Mouse (Mus musculus): ENCODE data around the gene Gm6367. TPM values are rescaled to one million over a fixed set of nuclear protein-coding genes. Genes with fewer than 3 reads are reported as not detected.

Gene Gm6367
- polyA plus RNA-seq (2015; fragmentation: Illumina TruSeq; extraction: RNeasy Lipid Tissue Mini Kit (QIAGEN cat#74804); ENCODE audit: low read depth, low replicate concordance), result not detected

DNA sequence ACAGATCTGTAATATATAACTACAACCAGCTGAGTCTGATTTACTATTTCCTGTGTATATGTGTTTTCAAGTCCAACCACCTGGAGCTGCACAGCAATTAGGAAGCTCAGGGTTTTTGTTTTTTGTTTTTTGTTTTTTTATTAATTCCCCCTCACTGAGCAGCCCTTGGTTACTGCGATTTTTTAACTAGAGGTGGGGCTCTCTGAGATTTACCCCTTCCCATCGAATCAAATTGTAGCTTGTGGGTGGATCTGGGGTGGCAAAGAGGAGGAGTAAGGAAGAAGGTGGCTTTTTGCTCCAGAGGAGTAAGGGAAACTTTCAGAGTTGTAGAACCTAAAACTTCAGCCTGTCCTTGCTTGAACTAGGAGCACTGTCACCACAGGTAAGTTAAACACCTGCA, at the start of gene Gm6367:
Gene Gm6367 (plus strand): TSS at position 301 of the 400 bp plus-strand sequence.

Other genes starting within 250 kb of the Gm6367 start
- gene Gm3183, start 123.2 kb upstream of the Gm6367 start, polyA plus RNA-seq (2015; fragmentation: Illumina TruSeq; extraction: RNeasy Lipid Tissue Mini Kit (QIAGEN cat#74804); ENCODE audit: low read depth, low replicate concordance), result not detected
- not detected for gene Gm7942, start 118.3 kb downstream of the Gm6367 start, polyA plus RNA-seq (2015; fragmentation: Illumina TruSeq; extraction: RNeasy Lipid Tissue Mini Kit (QIAGEN cat#74804); ENCODE audit: low read depth, low replicate concordance)
- gene Gm16513, start 194.0 kb downstream of the Gm6367 start, polyA plus RNA-seq (2015; fragmentation: Illumina TruSeq; extraction: RNeasy Lipid Tissue Mini Kit (QIAGEN cat#74804); ENCODE audit: low read depth, low replicate concordance), result not detected

All from brain, adult 10 weeks (tissue).